Mouse (Mus musculus) kidney, embryonic 16.5 days (tissue): ENCODE data around the gene Pold4. TPM values are rescaled to one million over a fixed set of nuclear protein-coding genes. Genes with fewer than 3 reads are reported as not detected.

Experiments used
- ATAC-seq: fragments of 200-750 bp; cut with Nextera tagmentation; 2 replicates; pipeline ENCODE4 v1.8.0; 2017; ENCODE audit warnings: moderate TSS enrichment; ENCODE audit not compliant: low FRiP score, low TSS enrichment
- H3K27ac ChIP-seq: fragments of 300-500 bp; sonication (generic); 2 replicates; pipeline ENCODE4 v1.5.1; 2014; ENCODE audit warnings: low read length
- H3K27me3 ChIP-seq: fragments of 300-500 bp; sonication (generic); 2 replicates; pipeline ENCODE4 v1.6.1; 2014; ENCODE audit warnings: low read length, control low read depth, mixed read lengths; ENCODE audit not compliant: insufficient read depth
- H3K36me3 ChIP-seq: fragments of 300-500 bp; sonication (generic); 2 replicates; pipeline ENCODE4 v1.6.1; 2014; ENCODE audit warnings: low read length, control low read depth, mixed read lengths; ENCODE audit not compliant: insufficient read depth
- H3K4me1 ChIP-seq: fragments of 300-500 bp; sonication (generic); 2 replicates; pipeline ENCODE4 v1.6.1; 2014; ENCODE audit warnings: low read length, control low read depth, mixed read lengths; ENCODE audit not compliant: insufficient read depth
- H3K4me2 ChIP-seq: fragments of 300-500 bp; sonication (generic); replicated peaks from 2 replicates; pipeline ENCODE4 v1.6.1; 2014; ENCODE audit warnings: low read depth, low read length
- H3K4me3 ChIP-seq: fragments of 300-500 bp; sonication (generic); 2 replicates; pipeline ENCODE4 v1.5.1; 2014; ENCODE audit warnings: mild to moderate bottlenecking, low read length
- H3K9ac ChIP-seq: fragments of 300-500 bp; sonication (generic); replicated peaks from 2 replicates; pipeline ENCODE4 v1.6.1; 2014; ENCODE audit warnings: low read length
- H3K9me3 ChIP-seq: fragments of 300-500 bp; sonication (generic); 2 replicates; pipeline ENCODE4 v1.6.1; 2016; ENCODE audit warnings: low read length, control low read depth
- WGBS: fragments of 180-500 bp; shearing (Covaris S2); extraction: QIAGEN DNeasy Blood & Tissue Kit; methylation state at CpG from one replicate; pipeline ENCODE4 v1.1.7; 2014; 5-methylcytosine and 5-hydroxymethylcytosine counted together
- polyA plus RNA-seq: library from polyadenylated mRNA; unstranded; fragments of >200 nt; fragmentation: Nextera tagmentation; extraction: Ambion mirVana; gene quantifications from 2 replicates; pipeline ENCODE4 v1.2.1, GENCODE M21; 2015

The Pold4 gene
- 34.2 and 36.3 TPM in 2 replicates for polyA plus RNA-seq

- H3K27ac ChIP-seq = peak within 1 kb of the TSS; percentile 93
- H3K4me1 ChIP-seq = peaks cover 34% of the 10 kb centered on the region
- 10% methylated on average over 26 of the region's 26 CpGs for WGBS
- no peaks in the 10 kb centered on the region for H3K27me3 ChIP-seq
- peak within 1 kb of the TSS; percentile 85 for H3K4me2 ChIP-seq
- no peaks in the 10 kb centered on the region for H3K9me3 ChIP-seq
- peak within 1 kb of the TSS; percentile 75 for H3K9ac ChIP-seq
- H3K4me3 ChIP-seq = peak within 1 kb of the TSS; percentile 54
- no peaks in the 10 kb centered on the region for H3K36me3 ChIP-seq
- peak; percentile 83 for ATAC-seq
Measured at GRCm38 (mm10) chr19:4231253-4232185, at the start of gene Pold4. Gene Pold4 (plus strand): TSS chr19:4231899.

GRCm38 (mm10) chr19:4183689-4184088 is 48.0 kb upstream of the Pold4 start:
- 93% methylated on average over 2 of the region's 2 CpGs for WGBS
- H3K27ac ChIP-seq = no peak overlapping the region
- no peak for ATAC-seq

GRCm38 (mm10) chr19:4184976-4185975 is 46.4 kb upstream of the Pold4 start:
- H3K36me3 ChIP-seq = no peaks in the 10 kb centered on the region
- WGBS = 47% methylated on average over 15 of the region's 15 CpGs
- no peak overlapping the region for H3K4me3 ChIP-seq
- H3K27me3 ChIP-seq = no peaks in the 10 kb centered on the region
- H3K4me1 ChIP-seq = peaks cover 22% of the 10 kb centered on the region
- peak; percentile 39 for ATAC-seq
- H3K9ac ChIP-seq = peak overlapping the region; percentile 23; the same call in 1 of the 2 replicates
- H3K4me2 ChIP-seq = 0 out of 2 replicates have a peak overlapping the region, but pooled peaks have one; percentile 16
- no peaks in the 10 kb centered on the region for H3K9me3 ChIP-seq
- peak overlapping the region; percentile 55 for H3K27ac ChIP-seq

More at GRCm38 (mm10) chr19:4183689-4184088, 48.0 kb upstream of the Pold4 start:
- Histone ChIP-seq H3K27me3 (no peaks in the 10 kb centered on the region), H3K36me3 (no peaks in the 10 kb centered on the region), H3K4me3 (no peak overlapping the region), H3K9me3 (no peaks in the 10 kb centered on the region), H3K4me1 (peaks cover 22% of the 10 kb centered on the region), H3K9ac (no peak overlapping the region), H3K4me2 (no peak overlapping the region)

- H3K4me1 ChIP-seq = peaks cover 27% of the 10 kb centered on the region
- H3K27ac ChIP-seq = no peak overlapping the region
- ATAC-seq = no peak
- no peak overlapping the region for H3K4me3 ChIP-seq
- WGBS = 53% methylated on average over 3 of the region's 3 CpGs
- H3K36me3 ChIP-seq = no peaks in the 10 kb centered on the region
- H3K27me3 ChIP-seq = no peaks in the 10 kb centered on the region
- H3K9me3 ChIP-seq = no peaks in the 10 kb centered on the region
- no peak overlapping the region for H3K4me2 ChIP-seq
- no peak overlapping the region for H3K9ac ChIP-seq
Measured at GRCm38 (mm10) chr19:4187303-4187702, 44.4 kb upstream of the Pold4 start.

GRCm38 (mm10) chr19:4189051-4189620 is 42.6 kb upstream of the Pold4 start:
- H3K9ac ChIP-seq = no peak overlapping the region
- H3K4me1 ChIP-seq = peaks cover 35% of the 10 kb centered on the region
- no peak overlapping the region for H3K27ac ChIP-seq
- no peaks in the 10 kb centered on the region for H3K9me3 ChIP-seq
- no peaks in the 10 kb centered on the region for H3K27me3 ChIP-seq
- no peak overlapping the region for H3K4me2 ChIP-seq
- WGBS = 88% methylated on average over 12 of the region's 12 CpGs
- H3K36me3 ChIP-seq = peaks cover 8% of the 10 kb centered on the region; the same call in 1 of the 2 replicates
- H3K4me3 ChIP-seq = no peak overlapping the region
- ATAC-seq = no peak

- Histone ChIP-seq H3K9ac (peak within 1 kb of the TSS; percentile 96), H3K4me2 (peak within 1 kb of the TSS; percentile 91), H3K9me3 (no peaks in the 10 kb centered on the region), H3K27ac (peak within 1 kb of the TSS; percentile 97), H3K4me1 (peaks cover 38% of the 10 kb centered on the region), H3K27me3 (no peaks in the 10 kb centered on the region), H3K4me3 (peak within 1 kb of the TSS; percentile 83), H3K36me3 (peaks cover 25% of the 10 kb centered on the region)
- WGBS = 34% methylated on average over 4 of the region's 4 CpGs
- ATAC-seq = no peak; the same call in 1 of the 2 replicates
Measured at GRCm38 (mm10) chr19:4190831-4191334, 40.8 kb upstream of the Pold4 start, which contains the start of gene Tbc1d10c. Gene Tbc1d10c (minus strand): TSS chr19:4191284.

- H3K4me3 ChIP-seq = peak within 1 kb of the TSS; percentile 83
- no peaks in the 10 kb centered on the region for H3K27me3 ChIP-seq
- no peaks in the 10 kb centered on the region for H3K9me3 ChIP-seq
- peaks cover 33% of the 10 kb centered on the region for H3K36me3 ChIP-seq
- H3K4me1 ChIP-seq = peaks cover 47% of the 10 kb centered on the region
- H3K27ac ChIP-seq = peak within 1 kb of the TSS; percentile 97
- peak within 1 kb of the TSS; percentile 91 for H3K4me2 ChIP-seq
- 3% methylated on average over 32 of the region's 47 CpGs for whole genome bisulfite sequencing
- ATAC-seq = peak; percentile 95
- H3K9ac ChIP-seq = peak within 1 kb of the TSS; percentile 96
Measured at GRCm38 (mm10) chr19:4191528-4192250, 40.0 kb upstream of the Pold4 start, which contains the start of gene Ppp1ca. Gene Ppp1ca (plus strand): TSS chr19:4192065.

GRCm38 (mm10) chr19:4192251-4192985 is 39.3 kb upstream of the Pold4 start:
- Histone ChIP-seq H3K9ac (peak overlapping the region; percentile 96), H3K4me2 (peak overlapping the region; percentile 91), H3K27ac (peak overlapping the region; percentile 97), H3K4me3 (peak overlapping the region; percentile 83), H3K9me3 (no peaks in the 10 kb centered on the region), H3K4me1 (peaks cover 54% of the 10 kb centered on the region), H3K36me3 (peaks cover 40% of the 10 kb centered on the region), H3K27me3 (no peaks in the 10 kb centered on the region)
- ATAC-seq = 0 out of 2 replicates have a peak, but pooled peaks have one; percentile 1
- under 1% methylated on average over 51 of the region's 52 CpGs for WGBS
